Mouse (Mus musculus) Patski (cell line): ENCODE measurements around the gene Arrdc2. TPM values are rescaled to one million over a fixed set of nuclear protein-coding genes. Genes with fewer than 3 reads are reported as not detected.
"Not testable (repeated sequence)": the region's sequence is repeated elsewhere in the genome, so short reads cannot be mapped to it uniquely, and the experiment has no call there.

Experiments
- ATAC-seq: fragments of 100-300 bp; one replicate; pipeline ENCODE4 v1.8.0; 2021
- CTCF ChIA-PET: fragments of 350-600 bp; sonication (Branson Sonifier 250); formaldehyde crosslinking; loops from one replicate; lab custom pipeline; 2022; ENCODE audit warnings: inconsistent platforms; lab: Charles Lee
- POLR2A ChIA-PET: fragments of 350-600 bp; sonication (Branson Sonifier 250); formaldehyde crosslinking; loops from one replicate; lab custom pipeline; 2022; ENCODE audit warnings: antibody characterized with exemption, inconsistent platforms; lab: Charles Lee
- DNase-seq: peaks from one replicate; pipeline ENCODE4 v3.0.0-alpha.2; 2011; ENCODE audit warnings: low read depth, low spot score
- H3K27me3 ChIP-seq: fragments of 371-371 bp; one replicate; pipeline ENCODE4 v1.5.1; 2021
- CTCF ChIP-seq: fragments of 100-300 bp; IDR thresholded peaks from one replicate; pipeline ENCODE4 v1.5.1; 2021
- in situ Hi-C: fragments of 300-500 bp; cut with MboI; formaldehyde crosslinking; loops from 3 replicates; pipeline ENCODE4 v1.11.1; 2018; ENCODE audit warnings: low pct_unique_long_range_greater_than_20kb, mixed read lengths
- polyA plus RNA-seq: library from polyadenylated mRNA; unstranded; gene quantifications from one replicate; pipeline ENCODE4 v1.2.3, GENCODE M21; 2021

Gene Arrdc2
- polyA plus RNA-seq, 1 experiment from 2014 or later = 6.8 TPM

GRCm38 (mm10) chr8:70833018-70833482 is 6.5 kb downstream of the Arrdc2 start:
- DNase-seq (no peak), ATAC-seq (no peak)
- TF ChIP-seq CTCF = no peak
- H3K27me3 ChIP-seq = no peaks in the 10 kb centered on the region
- in situ Hi-C loops = no loop called here
- ChIA-PET POLR2A (no interaction called here), CTCF (interaction anchor here (3.3 kb wide), 1 partner anchor 12 kb away, joined by 14 read pairs; no protein-coding TSS in a partner anchor)

- ATAC-seq (no peak), DNase-seq (no peak)
- no peaks in the 10 kb centered on the region for H3K27me3 ChIP-seq
- in situ Hi-C loops = no loop called here
- CTCF ChIA-PET = interaction anchor here (1.0 to 3.3 kb wide), 3 partner anchors 11 to 15 kb away, joined by 3 to 14 read pairs (median 7); no protein-coding TSS in a partner anchor
- TF ChIP-seq CTCF = no peak
- POLR2A ChIA-PET = no interaction called here
Measured at GRCm38 (mm10) chr8:70832371-70832770, 7.1 kb downstream of the Arrdc2 start.

- no peak for DNase-seq
- TF ChIP-seq CTCF = no peak
- POLR2A ChIA-PET = no interaction called here
- CTCF ChIA-PET = interaction anchor here (1.0 to 3.3 kb wide), 3 partner anchors 10 to 14 kb away, joined by 3 to 14 read pairs (median 7); no protein-coding TSS in a partner anchor
- in situ Hi-C loops = no loop called here
- H3K27me3 ChIP-seq = peaks cover 5% of the 10 kb centered on the region
- ATAC-seq = no peak
Measured at GRCm38 (mm10) chr8:70831517-70831916, 8.0 kb downstream of the Arrdc2 start.

GRCm38 (mm10) chr8:70827796-70828195 is 11.7 kb downstream of the Arrdc2 start:
- ChIA-PET CTCF (interaction anchor here (1.0 to 1.4 kb wide), 2 partner anchors 12 to 17 kb away, joined by 5 to 6 read pairs; partner anchors contain the start of gene Arrdc2), POLR2A (no interaction called here)
- H3K27me3 ChIP-seq = peaks cover 8% of the 10 kb centered on the region
- no peak for DNase-seq
- in situ Hi-C loops = no loop called here
- TF ChIP-seq CTCF = no peak
- ATAC-seq = no peak

- TF ChIP-seq CTCF = no peak
- POLR2A ChIA-PET = no interaction called here
- ATAC-seq = no peak
- peaks cover 8% of the 10 kb centered on the region for H3K27me3 ChIP-seq
- DNase-seq = no peak
- in situ Hi-C loops = no loop called here
- CTCF ChIA-PET = no interaction called here
Measured at GRCm38 (mm10) chr8:70827010-70827409, 12.5 kb downstream of the Arrdc2 start.

- peaks cover 8% of the 10 kb centered on the region for H3K27me3 ChIP-seq
- ATAC-seq = no peak
- no peak for TF ChIP-seq CTCF
- ChIA-PET POLR2A (interaction anchor here (1.1 kb wide), 1 partner anchor 13 kb away, joined by 3 read pairs; no protein-coding TSS in a partner anchor), CTCF (no interaction called here)
- no peak for DNase-seq
- in situ Hi-C loops = no loop called here
Measured at GRCm38 (mm10) chr8:70825816-70826215, 13.7 kb downstream of the Arrdc2 start.

GRCm38 (mm10) chr8:70823802-70824201 is 15.7 kb downstream of the Arrdc2 start:
- peaks cover 8% of the 10 kb centered on the region for H3K27me3 ChIP-seq
- ChIA-PET POLR2A (interaction anchor here (2.4 kb wide), 1 partner anchor 15 kb away, joined by 9 read pairs; the partner anchor contains the start of gene Arrdc2), CTCF (interaction anchor here (2.6 kb wide), 1 partner anchor 21 kb away, joined by 10 read pairs; no protein-coding TSS in a partner anchor)
- no peak for TF ChIP-seq CTCF
- DNase-seq = no peak
- in situ Hi-C loops = no loop called here
- ATAC-seq = no peak

- DNase-seq, H3K27me3 ChIP-seq, in situ Hi-C loops, ATAC-seq: not testable (repeated sequence)
- POLR2A ChIA-PET = interaction anchor here (2.4 kb wide), 1 partner anchor 17 kb away, joined by 9 read pairs; the partner anchor contains the start of gene Arrdc2
- CTCF ChIA-PET = interaction anchor here (1.6 to 1.7 kb wide), 3 partner anchors 20 to 32 kb away, joined by 3 to 8 read pairs (median 6); no protein-coding TSS in a partner anchor
Measured at GRCm38 (mm10) chr8:70822594-70822993, 16.9 kb downstream of the Arrdc2 start.

GRCm38 (mm10) chr8:70821992-70822391 is 17.5 kb downstream of the Arrdc2 start:
- ATAC-seq = no peak
- in situ Hi-C loops = no loop called here
- no peak for TF ChIP-seq CTCF
- POLR2A ChIA-PET = interaction anchor here (2.4 kb wide), 1 partner anchor 17 kb away, joined by 9 read pairs; the partner anchor contains the start of gene Arrdc2
- no peak for DNase-seq
- H3K27me3 ChIP-seq = peaks cover 7% of the 10 kb centered on the region
- CTCF ChIA-PET = interaction anchor here (1.0 to 1.7 kb wide), 10 partner anchors 10 to 61 kb away, joined by 3 to 14 read pairs (median 5); partner anchors contain the start of genes Arrdc2 and Mpv17l2

GRCm38 (mm10) chr8:70821399-70821962 is 18.0 kb downstream of the Arrdc2 start:
- DNase-seq = no peak
- in situ Hi-C loops = no loop called here
- CTCF ChIA-PET = interaction anchor here (1.0 to 1.7 kb wide), 10 partner anchors 10 to 60 kb away, joined by 3 to 14 read pairs (median 5); partner anchors contain the start of genes Arrdc2 and Mpv17l2
- ATAC-seq = peak; percentile 41
- peaks cover 2% of the 10 kb centered on the region for H3K27me3 ChIP-seq
- POLR2A ChIA-PET = interaction anchor here (2.4 kb wide), 1 partner anchor 18 kb away, joined by 9 read pairs; the partner anchor contains the start of gene Arrdc2
- TF ChIP-seq CTCF = no peak
